Mouse (Mus musculus) stomach, embryonic 14.5 days (tissue): ENCODE measurements around the gene Acsl4. TPM values are rescaled to one million over a fixed set of nuclear protein-coding genes. Genes with fewer than 3 reads are reported as not detected.

Source experiments
- ATAC-seq: fragments of 200-750 bp; cut with Nextera tagmentation; 2 replicates; pipeline ENCODE4 v1.8.0; 2017; ENCODE audit warnings: low read depth, moderate TSS enrichment; ENCODE audit not compliant: insufficient number of reproducible peaks, insufficient read depth, low FRiP score
- H3K27ac ChIP-seq: fragments of 300-500 bp; sonication (generic); 2 replicates; pipeline ENCODE4 v1.5.1; 2014; ENCODE audit warnings: mild to moderate bottlenecking, low read length, moderate library complexity, mixed read lengths
- H3K27me3 ChIP-seq: fragments of 300-500 bp; sonication (generic); 2 replicates; pipeline ENCODE4 v1.6.1; 2014; ENCODE audit warnings: low read length, control low read depth, mixed read lengths; ENCODE audit not compliant: control insufficient read depth, insufficient read depth
- H3K36me3 ChIP-seq: fragments of 300-500 bp; sonication (generic); 2 replicates; pipeline ENCODE4 v1.6.1; 2014; ENCODE audit warnings: mild to moderate bottlenecking, control low read depth, low read length, moderate library complexity, mixed read lengths; ENCODE audit not compliant: control insufficient read depth, insufficient read depth
- H3K4me1 ChIP-seq: fragments of 300-500 bp; sonication (generic); 2 replicates; pipeline ENCODE4 v1.6.1; 2014; ENCODE audit warnings: low read length, control low read depth, mixed read lengths; ENCODE audit not compliant: control insufficient read depth, insufficient read depth
- H3K4me2 ChIP-seq: fragments of 300-500 bp; sonication (generic); replicated peaks from 2 replicates; pipeline ENCODE4 v1.6.1; 2014; ENCODE audit warnings: low read depth, low read length, control low read depth
- H3K4me3 ChIP-seq: fragments of 300-500 bp; sonication (generic); 2 replicates; pipeline ENCODE4 v1.5.1; 2014; ENCODE audit warnings: low read depth, low read length, control low read depth
- H3K9ac ChIP-seq: fragments of 300-500 bp; sonication (generic); replicated peaks from 2 replicates; pipeline ENCODE4 v1.6.1; 2014; ENCODE audit warnings: low read depth, mild to moderate bottlenecking, control low read depth, low read length, moderate library complexity, mixed read lengths
- H3K9me3 ChIP-seq: fragments of 300-500 bp; sonication (generic); 2 replicates; pipeline ENCODE4 v1.6.1; 2016; ENCODE audit warnings: low read depth, low read length, control low read depth; ENCODE audit not compliant: control insufficient read depth
- WGBS: fragments of 180-500 bp; shearing (Covaris S2); extraction: QIAGEN DNeasy Blood & Tissue Kit; methylation state at CpG from one replicate; pipeline ENCODE4 v1.1.7; 2014; 5-methylcytosine and 5-hydroxymethylcytosine counted together
- polyA plus RNA-seq: library from polyadenylated mRNA; unstranded; fragments of >200 nt; fragmentation: Nextera tagmentation; extraction: Ambion mirVana; gene quantifications from 2 replicates; pipeline ENCODE4 v1.2.1, GENCODE M21; 2014

Gene Acsl4
- polyA plus RNA-seq, 1 experiment from 2014 or later, result 11.9 TPM

- Histone ChIP-seq H3K27ac (no peak overlapping the region), H3K9me3 (no peaks in the 10 kb centered on the region), H3K27me3 (no peaks in the 10 kb centered on the region), H3K9ac (no peak overlapping the region), H3K36me3 (no peaks in the 10 kb centered on the region), H3K4me1 (no peaks in the 10 kb centered on the region), H3K4me2 (no peak overlapping the region), H3K4me3 (no peak overlapping the region)
- 58% methylated on average over 3 of the region's 3 CpGs for whole genome bisulfite sequencing
- ATAC-seq, result no peak
Measured at GRCm38 (mm10) chrX:142376747-142377146, 13.6 kb downstream of the Acsl4 start.

GRCm38 (mm10) chrX:142375519-142375918 lies 14.8 kb downstream of the Acsl4 start:
- H3K4me1 ChIP-seq, result no peaks in the 10 kb centered on the region
- 83% methylated on average over 4 of the region's 4 CpGs for whole genome bisulfite sequencing
- H3K9ac ChIP-seq, result no peak overlapping the region
- no peak overlapping the region for H3K27ac ChIP-seq
- H3K4me2 ChIP-seq, result no peak overlapping the region
- no peaks in the 10 kb centered on the region for H3K9me3 ChIP-seq
- ATAC-seq, result no peak
- no peak overlapping the region for H3K4me3 ChIP-seq
- no peaks in the 10 kb centered on the region for H3K36me3 ChIP-seq
- no peaks in the 10 kb centered on the region for H3K27me3 ChIP-seq

GRCm38 (mm10) chrX:142372393-142372792 lies 17.9 kb downstream of the Acsl4 start:
- no peaks in the 10 kb centered on the region for H3K36me3 ChIP-seq
- no peak for ATAC-seq
- WGBS, result 14% methylated on average over 3 of the region's 3 CpGs
- no peak overlapping the region for H3K4me2 ChIP-seq
- no peak overlapping the region for H3K27ac ChIP-seq
- H3K9ac ChIP-seq, result no peak overlapping the region
- H3K27me3 ChIP-seq, result no peaks in the 10 kb centered on the region
- no peak overlapping the region for H3K4me3 ChIP-seq
- H3K9me3 ChIP-seq, result no peaks in the 10 kb centered on the region
- H3K4me1 ChIP-seq, result no peaks in the 10 kb centered on the region

GRCm38 (mm10) chrX:142369935-142370334 lies 20.4 kb downstream of the Acsl4 start:
- no peak overlapping the region for H3K4me2 ChIP-seq
- 37% methylated on average over 7 of the region's 7 CpGs for WGBS
- no peak overlapping the region for H3K27ac ChIP-seq
- no peak for ATAC-seq
- no peaks in the 10 kb centered on the region for H3K9me3 ChIP-seq
- no peaks in the 10 kb centered on the region for H3K27me3 ChIP-seq
- H3K36me3 ChIP-seq, result no peaks in the 10 kb centered on the region
- H3K4me3 ChIP-seq, result no peak overlapping the region
- H3K9ac ChIP-seq, result no peak overlapping the region
- H3K4me1 ChIP-seq, result no peaks in the 10 kb centered on the region

GRCm38 (mm10) chrX:142363882-142364281 lies 26.5 kb downstream of the Acsl4 start:
- 88% methylated on average over 1 of the region's 1 CpGs for WGBS
- no peak overlapping the region for H3K27ac ChIP-seq
- no peak for ATAC-seq
- H3K4me1 ChIP-seq, result no peaks in the 10 kb centered on the region
- H3K36me3 ChIP-seq, result no peaks in the 10 kb centered on the region
- H3K4me3 ChIP-seq, result no peak overlapping the region
- no peak overlapping the region for H3K4me2 ChIP-seq
- no peaks in the 10 kb centered on the region for H3K9me3 ChIP-seq
- H3K27me3 ChIP-seq, result no peaks in the 10 kb centered on the region
- H3K9ac ChIP-seq, result no peak overlapping the region

GRCm38 (mm10) chrX:142359031-142359430 lies 31.3 kb downstream of the Acsl4 start:
- H3K27me3 ChIP-seq, result no peaks in the 10 kb centered on the region
- no peak overlapping the region for H3K4me2 ChIP-seq
- no peaks in the 10 kb centered on the region for H3K36me3 ChIP-seq
- no peak overlapping the region for H3K9ac ChIP-seq
- no peak overlapping the region for H3K27ac ChIP-seq
- ATAC-seq, result no peak
- no peaks in the 10 kb centered on the region for H3K9me3 ChIP-seq
- WGBS, result 87% methylated on average over 7 of the region's 7 CpGs
- no peak overlapping the region for H3K4me3 ChIP-seq
- H3K4me1 ChIP-seq, result no peaks in the 10 kb centered on the region

- H3K4me3 ChIP-seq, result no peak overlapping the region
- no peaks in the 10 kb centered on the region for H3K27me3 ChIP-seq
- WGBS, result 78% methylated on average over 5 of the region's 5 CpGs
- no peaks in the 10 kb centered on the region for H3K9me3 ChIP-seq
- no peaks in the 10 kb centered on the region for H3K4me1 ChIP-seq
- no peak overlapping the region for H3K9ac ChIP-seq
- no peak overlapping the region for H3K4me2 ChIP-seq
- no peak overlapping the region for H3K27ac ChIP-seq
- no peak for ATAC-seq
- no peaks in the 10 kb centered on the region for H3K36me3 ChIP-seq
Measured at GRCm38 (mm10) chrX:142358427-142358826, 31.9 kb downstream of the Acsl4 start.

- ATAC-seq, result no peak
Measured at GRCm38 (mm10) chrX:142336207-142336606, 54.1 kb downstream of the Acsl4 start.

GRCm38 (mm10) chrX:142335502-142335901 lies 54.8 kb downstream of the Acsl4 start:
- no peaks in the 10 kb centered on the region for H3K4me1 ChIP-seq
- no peak overlapping the region for H3K4me2 ChIP-seq
- H3K9me3 ChIP-seq, result no peaks in the 10 kb centered on the region
- 85% methylated on average over 5 of the region's 5 CpGs for WGBS
- H3K27me3 ChIP-seq, result no peaks in the 10 kb centered on the region
- no peaks in the 10 kb centered on the region for H3K36me3 ChIP-seq
- H3K4me3 ChIP-seq, result no peak overlapping the region
- H3K27ac ChIP-seq, result no peak overlapping the region
- ATAC-seq, result no peak
- H3K9ac ChIP-seq, result no peak overlapping the region

More at GRCm38 (mm10) chrX:142336207-142336606, 54.1 kb downstream of the Acsl4 start:
- no peak overlapping the region for H3K9ac ChIP-seq
- H3K4me1 ChIP-seq, result no peaks in the 10 kb centered on the region
- no peak overlapping the region for H3K4me2 ChIP-seq
- no peaks in the 10 kb centered on the region for H3K27me3 ChIP-seq
- WGBS, result 90% methylated on average over 6 of the region's 6 CpGs
- no peaks in the 10 kb centered on the region; the same call in 1 of the 2 replicates for H3K36me3 ChIP-seq
- H3K9me3 ChIP-seq, result no peaks in the 10 kb centered on the region
- H3K4me3 ChIP-seq, result no peak overlapping the region
- H3K27ac ChIP-seq, result no peak overlapping the region
